Mouse (Mus musculus) urinary bladder, postnatal 4 days (tissue): ENCODE data around the gene Cpa4.

ENCODE experiments used
- DNase-seq, 2 experiments: peaks; one replicate each; pipeline ENCODE4 v3.0.0; 2021 to 2022; ENCODE audit warnings: low spot score in 2 of 2

The Cpa4 gene

DNA sequence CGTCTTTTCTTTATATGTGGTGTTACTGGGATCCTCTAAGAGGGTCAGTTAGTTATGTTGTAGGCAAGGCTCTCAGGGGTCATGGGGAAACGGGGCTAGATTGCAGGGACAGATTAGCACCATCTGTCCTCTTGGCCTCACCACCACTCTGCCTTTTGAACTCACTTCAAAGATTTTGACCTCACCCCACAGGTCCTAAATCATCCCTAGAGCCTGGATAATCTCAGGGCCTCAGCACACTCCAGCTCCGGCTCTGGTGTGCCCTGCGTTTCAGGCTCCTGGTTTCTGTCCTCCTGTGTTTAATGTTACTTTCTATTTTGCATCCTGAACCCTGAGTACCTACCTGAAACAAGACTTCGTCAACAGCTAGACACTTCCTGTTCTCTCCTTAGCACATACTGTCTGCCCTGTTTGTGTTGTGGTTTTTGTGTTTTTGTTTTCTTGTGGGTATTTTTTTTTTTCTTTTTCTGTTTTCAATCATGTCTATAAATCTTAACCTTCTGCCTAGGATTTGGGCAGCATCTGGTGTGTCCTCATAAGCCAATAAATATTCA lies 23.8 kb downstream of the Cpa4 start:
- DNase-seq = no peak

DNA sequence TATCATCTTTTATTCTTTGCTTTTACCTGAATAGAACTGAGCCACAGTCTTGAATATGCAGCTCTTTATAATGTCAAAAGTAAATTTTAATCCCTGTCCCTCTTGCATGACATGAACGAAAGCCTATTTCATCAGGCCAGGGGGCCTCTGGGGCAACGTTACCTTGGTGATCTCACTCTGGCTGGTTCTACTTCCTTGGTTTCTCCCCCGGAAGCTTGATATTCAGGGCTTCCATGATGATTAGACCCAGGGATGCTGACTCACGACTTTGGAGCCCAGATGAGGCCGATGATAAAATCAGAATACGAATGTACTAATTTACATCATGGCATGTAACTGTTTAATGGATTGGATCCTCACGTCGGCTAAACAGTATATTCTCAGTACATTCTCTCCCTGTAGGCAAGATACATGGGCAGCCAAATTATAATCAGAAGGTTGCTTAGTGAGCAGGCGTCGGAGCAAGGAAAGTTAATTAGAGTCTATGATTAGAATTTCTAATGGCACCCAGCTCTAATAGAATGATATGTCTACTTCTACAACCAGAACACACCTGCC lies 24.3 kb downstream of the Cpa4 start:
- DNase-seq = no peak

DNA sequence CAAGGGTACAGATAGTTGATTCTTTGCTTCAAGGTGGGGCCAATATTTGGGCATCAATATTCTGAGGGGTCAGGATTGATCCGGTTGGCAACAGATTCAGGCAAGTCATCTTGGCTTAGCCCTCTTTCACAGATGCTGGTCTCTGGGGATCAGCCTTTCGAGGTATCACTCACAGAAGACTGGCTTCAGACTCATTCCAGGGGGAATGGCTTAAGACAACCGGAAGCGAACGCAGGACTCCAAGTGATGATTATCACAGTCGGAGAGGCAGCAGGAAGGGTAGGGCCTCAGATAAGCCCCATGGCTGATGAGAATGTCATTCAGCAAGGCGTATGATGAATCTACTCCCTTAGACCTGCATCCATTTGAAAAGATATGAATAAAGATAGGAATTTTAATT lies 26.2 kb downstream of the Cpa4 start:
- DNase-seq = no peak

DNA sequence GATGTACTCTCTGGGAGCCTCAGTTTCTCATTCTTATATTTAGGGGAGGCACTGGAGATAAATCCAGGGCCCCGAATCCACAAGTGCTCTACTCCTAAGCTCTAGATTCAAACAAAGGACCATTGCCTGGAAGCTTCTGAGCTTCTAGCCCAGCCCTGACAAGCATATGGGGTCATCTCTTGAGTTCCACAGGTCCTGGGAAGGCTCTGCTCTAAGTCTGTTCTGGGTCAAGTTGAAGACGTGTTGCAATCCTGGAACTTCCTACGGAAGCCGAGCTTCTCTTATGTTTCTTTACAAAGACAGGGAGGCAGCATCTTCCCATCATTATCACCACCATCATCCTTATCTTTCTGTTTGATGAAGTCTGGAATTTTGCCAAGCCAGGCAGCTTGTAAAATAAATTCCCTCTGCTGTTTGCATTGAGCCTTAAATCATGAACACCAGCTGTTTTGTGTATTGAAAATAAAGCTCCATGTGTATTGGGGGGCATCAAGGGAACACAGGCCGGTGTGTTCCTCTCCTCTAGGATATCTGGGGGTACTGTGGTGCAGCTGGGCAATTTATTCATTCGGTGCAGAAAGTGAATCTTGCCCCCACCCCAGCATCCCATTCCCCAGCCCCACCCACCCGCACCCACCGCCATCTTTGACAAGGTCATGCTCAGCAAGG lies 28.2 kb downstream of the Cpa4 start:
- DNase-seq = no peak

DNA sequence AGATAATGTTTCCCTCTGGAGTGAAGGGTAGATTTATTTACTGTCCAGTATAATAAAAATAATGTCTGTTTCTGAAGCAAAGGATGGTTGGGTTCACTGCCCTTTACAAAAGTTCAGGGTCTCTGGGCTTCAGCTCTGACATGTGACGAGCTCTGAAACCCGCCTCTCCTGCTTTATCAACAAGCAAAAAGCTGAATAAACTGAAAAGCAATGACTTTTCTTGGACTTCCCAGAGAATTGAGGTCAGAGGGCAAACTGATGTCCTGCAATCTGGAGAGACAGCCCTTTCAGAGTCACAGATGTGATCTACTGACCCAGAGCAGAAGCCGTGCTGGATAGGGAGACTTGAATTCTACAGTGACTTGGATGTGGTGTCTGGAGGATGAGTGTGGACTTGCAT lies 31.9 kb downstream of the Cpa4 start:
- DNase-seq = no peak

DNA sequence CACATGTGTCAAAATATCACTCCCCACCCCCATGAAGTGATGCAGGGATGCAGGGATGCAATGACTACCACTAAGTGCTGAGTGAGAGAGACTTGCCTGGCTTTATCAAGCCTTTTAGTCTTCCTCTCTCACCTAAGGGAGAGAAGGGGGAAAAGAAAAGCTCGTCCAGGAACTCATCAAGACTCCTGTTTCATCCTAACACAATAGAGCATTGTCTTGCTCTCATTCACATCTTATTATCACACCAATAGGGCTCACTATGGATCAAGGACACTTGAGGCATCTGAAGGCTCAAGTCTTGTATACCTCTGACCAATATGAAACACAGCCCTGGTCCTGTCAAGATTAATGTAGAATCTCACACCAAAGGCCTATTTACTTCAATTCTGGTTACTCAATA lies 32.8 kb downstream of the Cpa4 start:
- DNase-seq = no peak

DNA sequence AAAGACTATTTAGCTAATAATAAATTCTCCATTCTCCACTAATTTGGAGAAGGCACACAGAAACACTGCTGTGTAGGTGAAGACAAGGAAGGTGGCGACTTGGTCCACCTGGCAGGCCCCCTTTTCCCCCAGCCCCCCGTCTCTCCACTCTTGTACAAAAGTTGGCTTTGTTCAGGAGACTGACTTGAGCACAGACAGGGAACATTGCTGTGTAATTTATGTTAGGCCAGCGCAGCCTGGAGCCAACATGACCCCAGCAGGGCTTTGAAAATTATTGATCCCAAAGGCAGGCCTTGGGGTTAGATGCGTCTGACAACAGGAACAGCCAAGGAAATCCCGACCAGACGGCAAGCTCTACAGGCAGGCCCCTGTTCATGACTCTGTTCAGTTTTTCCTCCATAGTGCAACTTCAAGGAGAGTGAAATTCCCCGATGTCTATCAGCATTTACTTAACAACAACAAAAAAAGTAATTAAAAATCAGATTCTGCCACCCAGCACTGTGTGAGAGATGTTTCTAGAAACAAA lies 36.2 kb downstream of the Cpa4 start:
- no peak for DNase-seq

DNA sequence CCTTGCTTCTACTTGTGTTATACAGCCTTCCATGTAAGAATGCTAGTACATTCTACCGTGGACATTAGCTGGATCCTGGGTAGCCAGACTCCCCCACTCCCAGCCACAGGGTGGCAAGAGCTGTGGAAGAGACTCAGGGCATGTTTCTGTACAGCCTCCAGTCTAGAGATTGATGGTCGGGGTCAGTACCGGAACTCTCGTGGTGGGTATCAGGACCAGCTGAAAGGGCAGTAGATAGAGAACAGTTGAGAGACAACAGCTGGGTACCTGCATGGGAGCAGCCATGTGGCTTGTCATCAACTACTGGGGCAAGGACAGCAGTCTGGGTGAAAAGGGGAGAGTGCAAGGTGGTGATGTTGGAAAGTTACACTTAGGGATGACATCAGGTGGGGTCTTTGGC lies 36.9 kb downstream of the Cpa4 start:
- DNase-seq = no peak

DNA sequence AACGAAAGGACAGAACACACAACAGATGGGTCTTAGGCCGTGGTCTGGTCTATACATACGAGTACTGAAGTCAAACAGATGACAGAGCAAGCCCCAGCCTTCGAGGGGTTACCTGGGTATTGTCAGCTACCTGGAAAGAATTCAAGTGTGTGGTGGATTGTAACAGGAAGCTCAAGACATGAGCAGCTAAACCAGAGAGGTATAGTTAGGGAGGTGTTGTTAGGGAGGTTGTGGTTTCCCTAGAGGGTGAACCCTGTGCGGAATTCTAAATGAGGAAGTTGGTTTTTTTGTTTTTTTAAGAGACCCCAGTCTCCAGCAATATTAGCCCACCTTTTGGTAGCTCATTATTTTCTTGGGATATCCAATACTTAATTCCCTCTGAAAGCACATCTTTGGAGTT lies 37.5 kb downstream of the Cpa4 start:
- DNase-seq = no peak

DNA sequence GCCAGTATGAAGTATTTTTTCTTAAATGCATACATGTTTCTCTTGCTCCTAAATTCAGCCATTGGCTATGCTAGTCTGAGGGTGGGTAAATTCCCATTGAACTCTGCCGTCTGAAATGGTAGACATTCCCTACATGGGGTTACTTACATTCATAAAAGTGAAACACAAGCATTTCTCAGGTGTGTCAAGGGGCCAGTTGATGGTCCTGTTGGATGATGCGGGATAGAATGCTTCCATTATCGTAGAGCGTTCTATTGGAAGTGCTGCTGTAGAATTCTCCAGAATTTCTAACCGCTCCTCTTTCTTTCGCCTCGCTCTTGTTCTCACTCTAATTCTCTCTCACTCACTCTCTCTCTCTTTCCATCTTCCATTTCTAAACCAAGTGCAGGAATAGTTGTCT lies 42.5 kb downstream of the Cpa4 start, which contains the start of gene Cpa5:
Cpa5 (plus strand) TSS at position 301 of the 400 bp plus-strand sequence.
- DNase-seq = no peak

DNA sequence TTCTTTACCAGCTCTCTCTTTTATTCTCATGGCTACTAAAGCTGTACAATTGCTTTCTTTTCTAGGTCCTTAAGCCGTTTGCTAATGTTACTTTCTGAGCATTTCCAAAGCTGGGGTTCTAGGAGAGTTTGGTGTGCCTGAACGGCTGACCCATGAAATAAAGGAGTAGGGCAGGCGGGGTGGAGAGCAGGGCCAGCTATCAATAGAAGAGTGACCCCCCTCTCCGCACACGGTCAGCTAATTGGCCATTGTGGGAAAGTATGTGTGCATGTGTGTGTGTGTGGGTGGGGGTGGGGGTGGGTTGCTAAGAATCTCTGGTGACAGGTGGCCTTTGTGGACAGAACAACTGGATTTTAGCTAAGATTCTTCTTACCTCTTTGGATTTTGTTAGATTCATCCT lies 43.0 kb downstream of the Cpa4 start:
- DNase-seq = no peak

DNA sequence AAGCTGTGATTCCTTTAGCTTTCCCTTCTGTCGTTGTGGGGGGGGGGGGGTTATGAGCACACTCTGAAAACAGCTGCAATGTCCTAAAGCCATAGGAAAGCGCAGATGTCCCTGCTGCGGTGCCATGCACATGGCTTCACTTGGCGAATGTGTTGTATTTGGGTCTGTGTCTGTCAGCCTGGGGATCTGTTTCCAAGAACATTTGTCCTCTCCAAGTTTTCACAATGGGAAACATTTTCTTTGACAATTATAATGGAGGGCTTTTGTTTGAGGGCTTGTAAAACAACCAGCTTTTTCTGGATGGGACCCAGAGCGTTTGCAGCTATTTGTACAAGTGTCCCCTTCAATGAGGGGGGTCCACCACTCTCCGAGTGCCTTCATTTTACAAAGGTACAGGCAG lies 46.1 kb downstream of the Cpa4 start:
- DNase-seq = no peak

DNA sequence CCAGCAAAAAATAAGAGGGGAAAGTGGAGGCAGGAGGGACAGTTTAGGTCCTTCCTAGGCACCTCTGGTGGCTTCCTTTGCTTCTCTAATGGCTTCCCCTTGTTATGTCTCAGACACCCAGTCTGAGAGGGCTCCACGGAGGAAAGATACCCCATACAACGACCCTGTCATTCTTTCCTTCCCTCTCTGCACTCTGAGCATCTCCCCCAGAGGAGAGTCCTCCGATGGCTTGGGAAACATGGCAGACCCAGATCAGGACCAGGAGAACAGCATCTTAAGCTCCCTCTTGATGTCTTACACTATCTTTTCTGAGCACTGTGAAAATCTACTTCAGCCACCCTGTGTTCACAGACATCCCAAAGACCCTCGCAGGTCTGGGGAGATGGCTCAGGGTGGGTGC lies 47.6 kb downstream of the Cpa4 start:
- DNase-seq = no peak

DNA sequence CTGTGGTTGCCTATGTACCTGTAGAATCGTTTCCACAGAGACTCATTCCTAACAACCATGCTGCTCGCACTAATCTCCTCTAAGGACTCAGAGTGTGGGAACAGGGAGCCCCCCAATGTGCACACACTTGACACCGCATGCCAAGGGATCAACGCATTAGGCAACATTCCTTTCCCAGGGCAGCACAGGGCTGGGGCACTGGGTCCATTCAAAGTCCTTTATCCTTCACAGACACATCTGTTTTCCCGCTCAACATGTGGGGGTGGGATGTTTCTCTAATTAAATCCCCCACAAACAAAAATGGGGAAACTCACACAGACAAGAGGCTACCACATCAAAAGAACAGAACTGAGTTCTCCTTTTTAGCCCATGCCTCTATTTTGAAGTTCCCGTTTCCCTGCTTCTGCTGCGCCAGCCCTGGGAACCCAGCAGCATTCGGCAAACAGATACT lies 48.3 kb downstream of the Cpa4 start:
- DNase-seq = no peak

DNA sequence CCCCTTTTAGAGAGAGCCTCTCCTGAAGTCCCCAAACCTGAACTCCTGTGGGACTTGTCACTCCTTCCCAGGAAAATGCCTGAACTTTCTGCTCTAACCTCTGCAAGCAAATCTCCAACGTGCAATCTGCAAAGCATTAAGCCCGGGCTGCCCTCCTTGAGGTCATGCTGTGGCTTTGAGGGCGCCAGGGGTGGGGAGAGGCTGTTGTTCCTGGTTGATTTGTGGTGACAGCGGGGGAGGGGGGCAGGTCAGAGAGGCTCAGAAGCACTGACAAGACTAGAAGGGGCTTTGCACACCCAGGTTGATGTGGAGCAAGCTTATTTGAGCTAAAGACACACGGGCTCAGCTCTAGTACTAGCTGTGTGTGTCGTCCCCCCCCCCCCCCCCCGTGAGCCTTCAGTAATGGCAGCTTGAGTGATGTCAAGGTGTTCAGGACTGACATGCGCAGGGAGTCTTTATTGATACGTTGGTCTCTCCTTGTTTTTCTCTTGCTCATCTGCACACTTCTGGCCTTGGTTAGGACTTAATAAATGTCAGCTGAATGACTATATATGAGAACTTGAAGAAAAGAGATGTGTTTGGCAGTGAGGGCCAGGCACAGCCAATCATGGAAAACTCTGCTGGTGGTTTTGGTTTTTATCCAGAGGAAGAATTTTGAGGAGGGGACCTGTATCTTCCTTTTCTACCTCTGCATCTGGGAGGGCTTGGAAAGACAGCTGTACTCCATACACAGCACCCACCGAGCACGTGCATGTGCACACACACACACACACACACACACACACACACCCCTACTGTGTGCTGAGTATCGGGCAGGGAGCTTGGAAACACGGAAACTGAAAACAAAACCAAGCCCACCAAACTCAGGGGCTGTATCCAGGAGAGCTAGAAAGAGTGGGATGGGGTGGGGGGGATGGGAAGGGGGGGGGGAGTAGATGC lies 49.1 kb downstream of the Cpa4 start:
- no peak for DNase-seq

DNA sequence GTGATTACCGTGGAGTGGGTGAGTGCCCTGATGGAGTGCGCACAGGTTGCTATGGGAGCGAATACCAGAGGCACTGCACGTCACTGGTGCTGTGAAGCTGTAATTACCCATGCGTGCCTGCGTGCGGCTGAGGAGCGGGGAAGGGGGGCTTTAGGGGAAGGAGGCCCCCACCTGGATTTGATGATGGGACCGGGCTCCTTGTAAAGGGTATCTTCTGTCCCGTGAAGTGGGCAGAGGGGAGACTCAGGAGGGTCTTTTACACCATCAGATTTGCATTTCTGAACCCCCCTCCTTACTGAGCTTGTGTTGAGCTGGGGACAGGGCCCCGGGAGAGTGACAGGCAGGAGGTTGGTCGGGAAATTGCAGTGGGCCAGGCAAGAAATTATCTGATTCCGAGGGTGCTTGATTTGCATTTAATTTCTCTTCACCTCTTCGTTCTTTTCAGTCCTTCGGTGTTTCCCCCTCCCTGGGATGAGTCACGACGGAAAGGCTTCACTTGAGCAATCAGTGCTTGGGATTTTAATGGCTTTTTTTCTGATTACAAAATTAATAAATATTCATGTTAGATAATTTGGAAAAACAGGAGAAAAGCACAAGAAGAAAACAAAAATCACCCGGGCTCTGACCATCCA lies 49.9 kb downstream of the Cpa4 start:
- DNase-seq = no peak

DNA sequence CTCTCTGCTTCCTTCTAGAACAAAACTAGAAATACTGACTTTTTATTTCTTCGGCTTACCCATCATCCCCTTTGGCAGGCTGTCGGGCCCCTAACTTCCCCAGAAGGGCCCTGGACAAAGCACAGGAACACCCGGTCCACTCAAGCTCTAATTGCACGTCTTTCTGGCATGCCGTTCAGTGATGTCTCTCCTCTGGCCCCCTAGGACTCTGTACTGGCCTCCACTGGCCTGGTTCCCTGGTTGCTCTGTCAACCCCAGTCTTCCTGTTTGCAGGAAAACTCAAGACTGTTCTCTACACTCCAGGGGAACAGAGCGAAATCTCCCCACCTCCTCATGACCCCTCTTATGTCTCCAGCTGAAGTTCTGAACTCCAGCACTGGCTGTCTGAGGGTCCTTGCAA lies 50.6 kb downstream of the Cpa4 start:
- no peak for DNase-seq

DNA sequence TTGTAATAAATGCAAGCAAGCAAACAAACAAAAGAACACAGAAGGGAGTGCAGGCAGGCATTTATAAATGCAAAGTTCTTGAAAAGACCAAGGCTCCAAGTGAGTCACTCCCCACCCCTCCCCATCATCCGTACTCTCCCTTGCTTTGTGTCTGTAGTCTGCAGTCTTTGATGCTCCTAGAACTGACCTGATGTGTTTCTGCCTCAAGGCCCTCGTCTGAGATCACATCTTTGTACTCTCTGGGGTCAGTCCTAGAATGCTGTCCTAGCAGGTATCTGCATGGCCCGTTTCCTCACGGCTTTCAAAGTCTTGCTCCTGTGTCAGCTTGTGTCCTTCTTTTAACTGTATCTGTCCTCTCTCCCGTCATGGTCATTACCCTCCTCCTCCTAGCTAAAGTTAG lies 51.4 kb downstream of the Cpa4 start:
- no peak for DNase-seq

DNA sequence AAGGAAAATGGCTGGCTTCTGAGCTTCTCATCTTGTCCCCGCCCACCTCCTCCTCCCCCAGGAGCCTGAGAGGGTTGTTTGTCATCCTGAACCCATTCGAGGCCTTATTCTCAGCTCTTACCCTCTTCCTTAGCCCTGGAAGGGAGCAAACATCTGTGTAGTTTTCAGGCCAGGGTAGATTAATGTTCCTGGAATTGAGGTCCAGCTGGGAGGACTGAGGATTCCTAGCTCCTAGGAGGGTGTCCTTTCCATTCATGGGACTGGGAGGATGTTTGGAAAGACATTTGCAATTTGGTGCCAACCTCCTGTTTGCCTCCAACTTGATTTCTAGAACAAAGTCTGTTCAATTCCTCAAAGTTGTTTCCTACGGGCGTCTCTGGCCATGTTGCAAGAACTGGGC lies 52.4 kb downstream of the Cpa4 start:
- DNase-seq = no peak

DNA sequence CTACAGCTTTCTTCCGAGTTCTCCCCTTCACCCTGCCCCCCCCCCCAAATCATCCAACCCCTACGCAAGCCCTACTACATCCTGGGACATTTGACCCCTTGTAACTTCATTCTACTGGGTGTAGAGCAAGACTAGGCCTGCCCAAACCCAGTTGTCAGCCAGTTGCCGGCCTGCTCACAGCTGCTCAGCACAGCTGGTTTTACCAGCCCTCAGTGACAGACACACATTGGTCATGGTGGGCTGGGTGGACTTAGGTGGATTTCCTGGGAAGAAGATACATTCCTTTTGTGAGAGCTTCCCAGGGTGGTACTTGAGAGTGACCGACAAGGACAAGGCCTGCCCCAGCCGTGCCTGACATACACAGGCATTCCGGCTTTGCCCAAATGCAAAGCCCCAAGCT lies 52.8 kb downstream of the Cpa4 start:
- DNase-seq = no peak

DNA sequence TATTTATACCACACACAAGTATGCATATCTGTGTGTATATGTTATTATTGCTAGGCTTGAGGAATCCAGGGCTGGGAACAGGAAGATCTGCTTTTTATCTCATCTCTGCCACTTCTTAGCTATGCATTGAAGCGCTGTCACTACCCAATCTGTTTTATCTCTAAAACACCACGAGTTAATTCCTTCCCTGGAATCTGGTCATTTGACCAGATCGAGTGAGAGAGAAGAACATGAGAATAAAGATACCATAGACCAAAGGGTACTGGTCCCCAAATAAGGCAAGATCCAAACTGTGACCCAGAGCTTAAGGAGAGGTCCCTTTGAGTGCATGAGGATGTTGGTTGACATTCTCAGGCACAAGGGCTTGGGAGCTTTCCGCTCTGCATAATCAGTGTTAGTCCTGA lies 53.8 kb downstream of the Cpa4 start:
- DNase-seq = no peak

DNA sequence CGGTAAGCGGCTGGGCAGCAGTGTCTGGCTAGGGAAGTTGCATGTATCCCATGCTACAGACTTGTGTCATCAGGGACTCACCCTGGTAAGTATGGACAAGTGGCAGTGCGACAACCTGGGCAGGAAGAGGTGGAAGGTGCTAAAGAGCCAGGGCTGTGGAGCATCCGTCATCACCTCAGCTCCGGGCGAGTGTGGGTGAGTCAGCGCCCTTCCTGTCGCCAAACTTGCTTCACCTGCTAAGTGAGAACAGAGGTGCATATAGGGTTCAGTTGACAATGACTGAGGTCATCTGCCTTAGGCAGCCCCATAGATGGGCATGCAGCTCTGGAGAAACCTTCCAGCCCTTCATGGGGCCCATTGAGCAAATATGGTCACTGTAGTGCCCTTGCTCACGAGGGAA lies 56.6 kb downstream of the Cpa4 start:
- no peak for DNase-seq
